Mouse (Mus musculus) adrenal gland (tissue): ENCODE data around the gene Bsn.
"Not testable (repeated sequence)": the region's sequence is repeated elsewhere in the genome, so short reads cannot be mapped to it uniquely, and the experiment has no call there.

Source experiments
- intact Hi-C: fragments of 180-260 bp; cut with DNase I; formaldehyde crosslinking; loops from one replicate; pipeline ENCODE4 v1.15.1; 2025

The Bsn gene

DNA sequence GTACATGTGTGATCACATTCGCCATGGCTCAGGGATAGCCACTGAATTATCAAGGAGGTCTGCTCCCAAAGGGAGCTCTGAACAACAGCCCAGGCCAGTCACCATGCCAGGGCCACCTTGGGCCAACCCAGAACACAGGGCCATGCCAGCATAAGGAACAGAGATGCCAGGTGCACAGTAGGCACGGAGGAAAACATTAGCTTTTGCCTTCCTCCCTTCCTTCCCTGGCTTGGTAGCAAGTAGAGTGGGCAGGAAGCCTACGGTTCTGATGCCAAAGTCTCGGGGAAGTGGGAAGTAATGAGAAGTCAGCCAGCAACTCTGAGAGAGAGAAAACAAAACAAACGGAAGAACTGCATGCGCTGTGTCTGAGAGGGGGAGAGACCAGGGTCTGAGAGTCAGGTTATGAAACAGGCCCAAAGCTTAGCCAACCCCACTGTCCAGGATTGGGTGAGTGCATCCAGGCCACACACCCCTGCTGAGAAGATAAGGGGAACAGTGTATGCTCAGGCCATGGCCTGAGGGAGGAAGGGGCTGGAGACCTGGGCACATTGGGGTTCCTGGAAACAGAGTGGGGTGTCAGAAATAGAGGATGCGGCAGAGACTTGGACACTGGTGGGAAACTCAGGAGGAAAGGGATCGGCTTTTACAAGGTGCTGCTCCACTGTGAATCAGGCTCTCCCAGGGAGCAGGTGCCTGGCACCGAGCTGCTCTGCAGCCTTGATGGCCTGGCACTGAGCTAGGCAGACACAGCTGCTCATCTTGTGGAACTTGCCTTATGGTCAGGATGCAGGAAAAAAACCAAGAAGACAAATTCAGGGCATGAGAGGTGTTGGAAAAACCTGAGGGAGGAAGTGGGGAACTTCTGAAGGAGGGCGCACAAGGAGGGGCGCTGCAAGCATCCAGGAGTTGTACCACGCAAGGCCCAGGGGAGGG, 36.4 kb downstream of the Bsn start:
- intact Hi-C loops = no loop called here

DNA sequence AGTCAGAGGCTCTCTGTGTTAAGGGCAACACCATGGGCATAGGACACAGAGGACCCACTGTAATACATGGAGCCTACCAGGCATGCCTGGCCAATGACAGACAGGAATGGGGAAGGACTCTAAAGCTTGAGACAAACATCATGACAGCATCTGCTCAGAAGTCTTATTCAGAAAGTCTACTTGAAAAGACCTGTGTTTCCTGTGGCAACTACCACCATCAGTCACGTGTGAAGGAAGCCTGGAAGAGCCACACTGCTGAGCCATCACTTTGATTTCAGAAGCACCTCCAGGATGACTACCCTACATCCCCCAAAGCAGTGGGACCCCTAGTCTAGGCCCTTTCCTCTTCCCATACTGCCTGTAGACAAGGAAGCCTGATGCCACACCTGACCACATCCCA, 39.7 kb downstream of the Bsn start:
- intact Hi-C loops = no loop called here

DNA sequence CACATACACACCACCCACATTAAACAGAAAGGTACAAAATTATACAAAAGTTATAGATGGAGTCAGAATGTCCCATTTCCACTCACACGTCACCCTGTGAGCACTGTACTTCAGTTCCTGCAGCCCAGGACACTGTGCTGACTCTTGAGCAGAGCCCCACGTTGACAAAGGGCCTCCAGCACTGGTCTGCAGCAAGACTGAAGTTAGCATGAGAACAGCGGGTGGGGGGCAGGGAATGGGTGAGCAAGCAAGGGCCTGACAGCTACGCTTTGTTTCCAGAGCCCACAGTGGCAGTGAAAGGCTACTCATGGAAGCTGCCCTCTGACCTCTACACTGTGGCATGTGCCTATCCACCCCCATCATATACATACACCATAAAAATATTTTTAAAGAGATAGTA, 40.4 kb downstream of the Bsn start:
- intact Hi-C loops = no loop called here

DNA sequence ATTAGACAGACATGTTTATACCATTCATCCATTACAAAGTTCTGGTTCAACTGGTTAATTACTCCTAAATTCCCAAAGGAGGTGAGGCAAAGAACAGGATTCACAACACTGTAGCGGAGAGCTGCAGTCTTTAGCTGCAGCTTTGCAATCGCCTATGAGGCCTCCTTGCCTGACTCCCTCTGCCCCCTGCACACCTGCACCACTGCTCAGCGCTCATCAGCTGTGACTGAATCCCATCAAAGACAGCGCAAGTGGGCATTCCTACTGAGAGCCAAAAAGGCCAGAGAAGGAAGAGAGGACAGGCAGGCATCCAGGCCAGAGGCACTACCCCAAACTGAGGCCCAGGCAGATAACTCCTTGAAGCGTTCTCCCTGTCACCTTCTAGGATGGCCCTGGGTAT, 42.6 kb downstream of the Bsn start:
- intact Hi-C loops = no loop called here

DNA sequence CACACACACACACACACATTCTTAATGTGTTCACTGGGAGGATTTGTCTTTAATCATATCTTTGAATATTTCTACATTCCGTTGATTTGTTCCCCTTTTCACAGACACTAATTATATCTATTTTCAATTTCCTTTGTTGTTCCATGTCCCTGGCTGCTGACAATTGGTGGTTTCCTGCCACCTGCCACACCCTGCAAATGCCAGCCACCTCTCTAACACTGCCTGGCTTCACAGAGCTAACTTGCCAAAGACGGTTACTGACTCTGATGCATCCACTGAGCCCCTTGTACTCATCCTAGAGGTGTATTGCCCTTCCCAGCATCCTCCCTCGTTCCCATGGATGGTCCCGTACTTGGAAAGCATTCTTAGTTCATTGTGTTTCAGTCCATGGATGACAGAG, 43.7 kb downstream of the Bsn start:
- intact Hi-C loops = no loop called here

DNA sequence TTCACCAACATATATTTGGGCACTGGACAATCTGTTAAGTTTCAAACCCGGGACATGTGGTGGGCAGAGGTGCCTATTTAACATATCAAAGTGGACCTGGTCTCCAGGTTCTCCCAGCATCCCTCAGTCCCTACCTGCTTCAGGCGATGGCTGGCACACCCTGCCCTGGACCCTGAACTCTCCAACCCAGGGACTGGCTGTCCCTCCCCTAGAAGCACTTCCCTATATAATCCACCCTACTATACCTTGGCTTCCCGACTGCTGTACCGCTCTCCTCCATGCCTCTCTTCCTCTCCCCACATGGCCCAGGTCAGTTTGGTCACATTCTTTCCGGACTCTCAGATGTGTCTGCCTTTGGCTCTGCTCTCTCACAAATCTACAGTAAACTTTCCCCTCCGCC, 44.4 kb downstream of the Bsn start:
- intact Hi-C loops = no loop called here

DNA sequence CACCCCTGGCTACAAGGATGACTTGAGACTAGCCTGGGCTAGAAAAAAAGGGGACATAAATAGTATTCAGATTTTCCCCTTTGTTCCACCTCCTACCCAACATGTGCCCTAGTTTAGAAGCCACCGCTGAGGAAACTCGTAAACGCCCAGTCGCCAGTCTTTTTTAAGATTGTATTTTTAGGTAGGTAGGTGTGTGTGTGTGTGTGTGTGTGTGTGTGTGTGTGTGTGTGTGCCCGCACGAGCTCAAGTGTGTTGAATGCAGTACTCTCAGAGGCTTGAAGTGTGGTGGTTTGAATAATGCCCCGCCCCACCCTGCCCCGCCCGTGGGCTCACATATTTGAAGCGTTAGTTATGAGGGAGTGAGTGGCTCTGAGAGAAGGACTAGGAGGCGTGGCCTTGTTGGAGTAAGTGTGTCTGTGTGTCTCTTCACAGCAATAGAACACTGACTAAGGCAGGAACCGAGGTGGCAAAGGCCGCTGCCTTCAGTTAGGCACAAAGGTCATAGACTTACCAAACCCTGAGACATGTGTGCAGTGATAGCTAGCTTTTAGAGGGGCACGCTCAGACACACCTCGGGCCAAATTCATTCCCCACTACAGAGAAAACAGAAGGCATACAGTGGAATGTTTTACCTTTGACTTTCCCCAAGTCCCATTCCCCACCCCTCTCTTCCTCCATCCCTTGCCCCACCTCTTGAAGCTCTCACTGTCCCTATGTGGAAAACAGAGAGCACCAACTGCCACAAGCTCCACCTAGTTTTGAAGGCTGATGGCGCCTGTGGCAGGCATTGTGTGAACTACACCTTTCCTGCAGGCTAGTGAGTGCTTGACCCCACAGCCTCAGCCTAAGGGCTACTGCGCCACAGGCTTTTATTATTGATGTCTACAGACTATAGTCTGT, 45.6 kb downstream of the Bsn start:
- intact Hi-C loops = loop anchor here (5.0 kb wide), 1 partner anchor 48 kb away; the partner anchor contains the start of gene Bsn

DNA sequence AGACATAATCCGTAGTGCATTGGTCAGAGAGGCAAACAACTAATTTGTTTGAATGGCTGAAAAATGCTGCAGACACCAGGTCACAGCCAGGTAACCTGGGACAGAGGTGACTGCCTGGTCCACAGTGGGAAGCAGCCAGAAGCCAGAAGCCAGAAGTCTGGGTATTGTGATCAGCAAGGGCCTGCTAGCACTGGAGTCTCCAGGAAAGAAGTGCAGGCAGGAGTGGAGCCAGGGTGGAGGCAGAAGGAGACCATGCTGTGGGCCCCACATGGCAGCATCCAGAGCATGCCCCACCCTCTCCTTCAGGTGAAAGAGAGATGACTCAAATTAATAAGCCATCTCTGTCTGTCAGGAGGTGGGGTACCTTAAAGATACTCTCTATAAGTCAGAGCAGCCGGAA, 46.7 kb downstream of the Bsn start:
- intact Hi-C loops = loop anchor here (5.0 kb wide), 1 partner anchor 49 kb away; the partner anchor contains the start of gene Bsn

DNA sequence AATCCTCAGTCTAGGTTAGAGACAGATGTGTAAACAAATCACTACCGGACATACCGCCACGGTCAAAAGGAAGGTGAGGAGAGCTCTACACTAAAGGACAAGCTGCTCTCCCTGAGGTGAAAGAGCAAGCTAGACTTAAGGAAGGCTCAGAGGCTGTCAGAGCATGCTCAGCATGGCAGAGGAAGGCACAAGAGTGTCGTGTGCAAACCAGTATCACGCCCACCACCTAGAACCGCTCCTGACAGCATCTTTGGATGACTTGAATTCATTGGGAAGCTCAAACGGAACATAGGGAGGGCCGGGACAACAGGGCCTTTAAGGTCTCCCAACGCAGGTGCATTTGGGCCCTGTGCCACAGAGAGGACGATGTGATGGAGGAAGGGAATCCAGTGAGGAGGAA, 48.8 kb downstream of the Bsn start:
- intact Hi-C loops = loop anchor here (5.0 kb wide), 1 partner anchor 51 kb away; the partner anchor contains the start of gene Bsn

DNA sequence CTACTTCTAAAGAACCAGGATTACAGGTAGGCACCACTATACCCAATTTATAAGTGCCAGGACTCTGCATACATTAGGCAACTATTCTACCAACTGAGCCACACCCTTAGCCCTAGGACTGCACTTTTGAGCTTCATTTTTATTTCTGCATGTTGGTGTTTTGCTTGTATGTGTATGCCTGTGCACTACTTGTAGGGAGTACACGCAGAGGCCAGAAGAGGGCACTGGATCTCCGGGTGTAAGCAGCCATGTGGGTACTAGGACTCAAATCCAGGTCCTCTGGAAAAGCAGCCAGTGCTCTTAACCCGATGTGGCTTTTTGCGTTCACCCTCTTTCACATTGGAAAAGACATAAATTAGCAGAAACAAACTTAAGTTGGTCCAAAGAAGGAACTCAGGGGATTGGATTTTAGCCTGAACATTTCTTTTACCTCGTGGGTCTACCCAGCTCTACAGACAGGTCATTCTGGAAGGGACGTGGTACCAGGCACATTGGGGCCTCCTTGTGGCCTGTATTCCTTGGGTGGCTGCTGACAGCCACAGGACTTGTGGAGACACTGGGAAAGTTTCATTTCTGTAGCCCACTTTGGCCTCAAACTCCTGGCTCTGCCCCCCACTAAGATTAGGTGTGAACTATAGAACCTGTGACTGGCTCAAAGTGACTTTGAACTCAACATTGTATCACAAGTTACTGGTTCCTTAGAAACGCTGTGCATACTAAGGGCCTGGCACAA, 50.1 kb downstream of the Bsn start:
- intact Hi-C loops = loop anchor here (2.0 to 5.0 kb wide), 2 partner anchors 45 to 52 kb away; partner anchors contain the start of genes Apeh and Bsn

DNA sequence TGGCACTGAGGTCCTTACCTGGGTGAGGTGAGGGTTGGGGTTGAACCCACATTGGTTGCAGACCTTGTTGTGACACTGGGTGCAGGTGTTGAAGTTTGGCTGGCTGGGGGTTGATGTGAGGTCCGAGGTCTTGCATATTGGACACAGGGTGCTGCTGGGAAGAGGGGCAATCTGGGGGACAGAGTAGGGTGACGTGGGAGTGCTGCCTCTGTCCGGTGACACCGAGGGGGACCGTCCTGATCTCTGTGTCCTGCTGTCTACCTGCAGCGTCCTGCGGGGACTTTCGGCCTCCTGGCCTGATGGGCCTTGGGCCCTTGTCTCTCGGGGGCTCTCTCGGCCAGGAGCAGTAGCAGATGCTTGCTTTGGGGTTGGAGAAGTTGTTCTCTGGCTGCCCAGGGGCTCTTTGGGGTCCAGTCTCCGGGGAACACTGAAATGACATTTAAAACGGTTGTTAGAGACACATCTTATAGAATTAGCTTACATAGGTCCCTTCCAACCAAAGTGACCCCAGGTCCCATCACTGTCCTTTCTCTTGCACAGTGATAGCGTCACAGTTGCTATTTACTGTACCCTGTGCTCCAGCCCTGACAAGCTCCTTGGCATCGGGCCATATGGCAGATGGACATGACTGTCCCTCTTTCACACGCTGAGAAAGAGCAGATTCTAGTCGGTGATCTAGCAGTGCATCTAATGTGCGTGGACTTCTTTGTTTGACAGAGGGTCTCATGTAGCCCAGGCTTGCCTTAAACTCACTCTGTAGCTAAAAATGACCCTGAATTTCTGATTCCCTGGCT, 50.8 kb downstream of the Bsn start:
- intact Hi-C loops = loop anchor here (2.0 kb wide), 1 partner anchor 45 kb away; the partner anchor contains the start of gene Apeh

DNA sequence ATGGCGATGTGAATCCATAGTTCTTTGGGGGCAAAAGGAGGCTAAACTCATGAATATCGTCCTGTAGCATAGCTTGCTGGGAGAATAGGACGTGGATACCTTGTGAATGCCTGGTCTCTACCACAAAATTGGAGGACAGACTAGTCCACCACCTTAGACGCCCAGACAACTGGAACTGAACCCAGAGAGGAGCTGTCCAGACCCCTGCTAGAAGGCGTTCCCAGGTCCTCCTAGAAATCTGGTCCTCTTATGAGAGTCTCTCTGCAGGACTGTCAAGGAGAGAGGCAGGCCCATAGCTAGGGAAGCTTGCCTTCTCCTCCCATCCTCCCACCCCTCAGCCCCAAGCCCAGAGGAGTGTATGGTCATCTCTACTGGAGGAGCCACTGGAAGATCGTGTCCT, 52.1 kb downstream of the Bsn start:
- intact Hi-C loops = loop anchor here (2.0 kb wide), 1 partner anchor 43 kb away; the partner anchor contains the start of gene Apeh

DNA sequence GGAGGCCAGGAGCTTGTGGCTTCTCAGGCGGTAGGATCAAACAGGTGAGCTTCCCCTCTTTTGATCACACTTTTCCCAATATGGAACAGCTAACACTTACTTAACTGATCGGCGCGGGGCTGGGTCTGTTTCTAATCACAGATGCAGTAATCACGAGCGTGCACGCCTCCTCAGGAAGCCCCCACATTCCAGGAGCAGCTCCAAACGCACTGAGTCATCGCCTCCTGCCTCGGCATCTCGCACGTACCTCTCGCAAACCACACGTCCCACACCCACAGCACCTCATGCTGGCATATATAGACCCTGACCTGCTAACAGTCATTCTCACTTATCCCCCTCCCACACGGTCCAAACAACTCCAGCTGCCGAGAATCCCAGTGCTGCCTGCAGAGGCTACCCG, 52.7 kb downstream of the Bsn start:
- intact Hi-C loops = no loop called here

DNA sequence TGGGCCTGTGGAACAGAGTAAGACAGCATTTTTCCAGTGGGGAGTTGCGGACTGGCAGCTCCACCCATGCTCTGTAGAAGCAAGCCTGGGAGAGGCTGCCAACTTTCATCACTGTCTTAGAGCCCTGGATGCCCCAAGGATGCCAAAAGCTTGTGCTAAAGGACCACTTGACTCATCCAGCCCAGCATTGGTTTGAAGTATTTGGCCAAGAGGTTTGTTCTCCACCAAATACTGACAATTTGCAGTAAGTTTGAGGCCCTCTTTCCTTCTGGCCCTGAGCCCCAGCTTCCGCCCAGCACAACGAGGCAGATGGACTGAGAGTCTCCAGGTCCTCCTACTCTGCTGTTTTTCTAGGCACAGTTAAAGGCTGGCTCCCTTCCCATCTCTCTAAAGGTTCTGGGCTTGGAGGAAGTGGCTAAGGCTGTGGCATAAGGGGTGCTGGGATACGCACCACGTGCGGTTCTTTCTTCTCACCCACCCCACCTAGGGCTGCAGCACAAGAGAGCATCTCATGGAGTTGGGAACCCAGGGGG, 53.2 kb downstream of the Bsn start:
- intact Hi-C loops = no loop called here

DNA sequence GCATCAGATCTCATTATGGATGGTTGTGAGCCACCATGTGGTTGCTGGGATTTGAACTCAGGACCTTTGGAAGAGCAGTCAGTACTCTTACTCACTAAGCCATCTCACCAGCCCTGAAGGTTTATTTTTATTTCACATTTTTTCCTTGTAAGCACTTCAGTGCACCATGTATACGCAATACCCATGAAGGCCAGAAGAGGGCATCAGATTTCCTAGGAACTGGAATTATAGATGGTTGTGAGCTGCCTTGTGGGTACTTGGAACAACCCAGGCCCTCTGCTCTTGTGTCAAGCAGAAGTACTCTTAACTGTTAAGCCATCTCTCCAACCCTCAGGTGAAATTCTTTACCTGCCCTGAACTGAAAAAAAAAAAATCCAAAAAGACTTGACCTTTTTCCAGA, 54.0 kb downstream of the Bsn start:
- intact Hi-C loops = no loop called here

DNA sequence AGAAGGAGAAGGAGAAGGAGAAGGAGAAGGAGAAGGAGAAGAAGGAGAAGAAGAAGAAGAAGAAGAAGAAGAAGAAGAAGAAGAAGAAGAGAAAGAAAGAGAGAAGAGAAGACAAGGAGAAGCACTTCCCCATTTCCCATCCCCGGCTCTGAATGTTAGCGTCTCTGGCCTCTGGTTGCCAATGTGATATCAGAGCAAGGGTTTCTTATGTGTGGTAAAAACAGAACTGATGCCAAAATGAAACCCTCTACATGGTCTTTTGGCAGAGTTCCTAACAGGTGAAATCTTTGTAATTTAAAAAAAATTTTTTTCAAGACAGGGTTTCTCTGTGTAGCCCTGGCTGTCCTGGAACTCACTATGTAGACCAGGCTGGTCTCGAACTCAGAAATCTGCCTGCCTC, 54.5 kb downstream of the Bsn start:
- intact Hi-C loops = not testable (repeated sequence)

DNA sequence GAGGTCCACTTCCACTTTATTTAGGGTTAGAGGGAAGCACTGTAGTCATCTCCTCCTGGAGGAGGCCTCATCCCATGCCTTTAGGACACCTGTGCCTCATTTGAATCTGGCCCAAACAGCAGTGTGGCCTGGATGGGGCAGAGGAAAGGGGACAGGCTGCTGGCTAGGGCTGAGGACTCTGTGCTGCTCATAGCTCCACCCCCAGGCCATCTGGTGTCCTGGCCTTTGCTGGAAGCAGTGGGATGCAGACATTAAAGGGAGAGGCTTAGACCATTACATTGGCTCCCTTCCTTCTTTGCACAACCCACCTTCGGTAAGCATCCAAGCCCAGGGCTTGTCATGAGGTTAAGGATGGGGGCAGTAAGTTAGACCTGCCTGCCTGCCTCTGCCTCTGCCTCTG, 56.7 kb downstream of the Bsn start:
- intact Hi-C loops = no loop called here

DNA sequence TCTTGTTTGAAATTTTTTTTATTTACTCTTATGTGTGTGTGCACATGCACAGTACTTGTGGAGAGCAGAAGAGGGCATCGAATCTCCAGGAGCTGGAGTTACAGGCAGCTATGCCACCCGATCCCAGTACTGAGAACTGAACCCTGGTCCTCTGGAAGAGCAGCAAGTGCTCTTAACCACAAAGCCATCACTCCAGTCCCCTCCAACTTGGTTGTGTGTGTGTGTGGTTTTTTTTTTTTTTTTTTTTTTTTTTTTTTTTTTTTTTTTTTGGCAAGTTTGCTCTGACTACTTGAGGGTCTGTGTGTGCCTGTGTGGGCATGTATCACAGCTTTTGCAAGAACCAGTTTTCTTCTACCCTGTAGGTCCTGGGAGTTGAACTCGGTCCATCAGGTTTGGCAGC, 57.8 kb downstream of the Bsn start:
- intact Hi-C loops = no loop called here

DNA sequence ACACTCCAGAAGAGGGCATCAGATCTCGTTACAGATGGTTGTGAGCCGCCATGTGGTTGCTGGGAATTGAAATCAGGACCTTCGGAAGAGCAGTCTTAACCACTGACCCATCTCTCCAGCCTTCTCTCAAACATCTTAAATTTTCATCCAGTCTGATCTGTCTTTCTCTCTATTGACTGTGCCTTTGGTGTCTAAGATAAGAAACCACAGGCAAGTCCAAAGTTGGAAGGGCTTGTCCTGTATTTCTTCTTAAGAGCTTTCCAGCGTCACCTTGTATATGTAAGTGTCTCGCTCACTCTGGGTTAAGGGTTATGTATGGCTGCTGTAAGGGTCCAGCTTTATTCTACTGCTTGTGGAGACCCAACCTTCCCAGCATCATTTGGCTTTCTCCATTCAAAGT, 58.7 kb downstream of the Bsn start:
- intact Hi-C loops = no loop called here
